8 mouse cellular contexts compared by ENCODE assay signal in the genomic region with DNA sequence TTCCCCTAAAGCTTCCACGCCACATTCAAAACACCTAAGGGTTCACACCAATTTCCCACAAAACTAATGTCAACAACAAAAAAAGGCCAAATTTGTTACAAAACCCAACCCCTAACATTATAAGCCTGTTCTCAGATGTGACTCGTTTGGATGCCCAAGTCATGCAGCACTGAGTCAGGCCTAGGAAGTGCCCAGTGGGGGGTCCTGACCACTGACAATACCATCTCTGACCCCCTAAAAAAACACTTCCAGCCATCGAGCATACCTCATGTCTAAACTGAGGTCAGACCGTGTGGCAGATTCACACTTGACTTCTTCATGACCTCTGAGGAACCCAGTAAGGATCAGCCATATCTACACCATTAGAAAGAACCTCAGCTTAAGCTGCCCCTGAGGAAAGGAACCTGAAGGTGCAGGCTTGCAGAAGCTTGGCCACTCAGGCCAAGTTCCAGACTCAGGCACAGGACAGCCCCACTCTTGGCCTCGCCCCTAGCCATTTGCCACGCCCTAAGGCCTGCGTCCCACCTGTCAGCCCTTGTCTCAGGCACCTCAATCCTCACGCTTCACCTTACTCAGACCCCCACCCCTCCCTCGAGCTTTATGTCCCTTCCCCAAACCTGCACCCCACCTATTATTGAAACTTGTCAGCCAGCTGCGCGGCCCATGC. TPM values are rescaled to one million over a fixed set of nuclear protein-coding genes. Genes with fewer than 3 reads are reported as not detected.
A peak's percentile ranks its signal among the peaks of the same experiment; 100 is the strongest.
DNase-seq lines count a peak whose midpoint lies in the region; ATAC-seq and TF ChIP-seq lines count a peak whose summit lies in the region.

No protein-coding gene starts in this region.

- 19% methylated on average over 11 of the region's 11 CpGs for WGBS in kidney, postnatal 0 days
- 27% methylated on average over 11 of the region's 11 CpGs for WGBS in hindbrain, embryonic 11.5 days

- H3K4me1 ChIP-seq in kidney, postnatal 0 days (replicated peaks; ENCODE audit: insufficient read depth, low read length), result 0 out of 2 replicates have a peak, but pooled peaks cover 3% of the 10 kb centered on the region
- peaks cover 3% of the 10 kb centered on the region; the same call in 1 of the 2 replicates for H3K4me1 ChIP-seq in hindbrain, embryonic 11.5 days (replicated peaks; ENCODE audit: control insufficient read depth, insufficient read depth, low read length)

- DNase-seq in kidney, postnatal 0 days (ENCODE audit: low spot score), result no peak
- DNase-seq in kidney, adult 11 months, result no peak
- DNase-seq in c-Kit-positive CD71-positive TER-119-negative erythroid progenitor cells, embryonic 14.5 days (ENCODE audit: low read depth), result peak; percentile 30
- DNase-seq in hindbrain, embryonic 11.5 days (ENCODE audit: low spot score), result no peak
- DNase-seq in mesoderm, embryonic 11.5 days (ENCODE audit: low read depth, low spot score), result peak; percentile 5
- DNase-seq in natural killer cell, adult 2 months (ENCODE audit: low spot score in 2 of 2), result no peak
- no peak for DNase-seq in adrenal gland, postnatal 36 days
- no peak for DNase-seq in kidney, postnatal 25 days

- H3K27me3 ChIP-seq in kidney, postnatal 0 days (ENCODE audit: insufficient read depth, low read length), result no peaks in the 10 kb centered on the region
- H3K27me3 ChIP-seq in hindbrain, embryonic 11.5 days (ENCODE audit: control insufficient read depth, insufficient read depth, low read length), result no peaks in the 10 kb centered on the region

- H3K4me2 ChIP-seq in kidney, postnatal 0 days (ENCODE audit: low read length), result peak overlapping the region; percentile 45
- H3K4me2 ChIP-seq in hindbrain, embryonic 11.5 days (replicated peaks; ENCODE audit: low read depth, low read length), result peak overlapping the region; percentile 41

- TF ChIP-seq CTCF in kidney, postnatal 0 days (IDR thresholded peaks at IDR 0.05; ENCODE audit: low read depth), result no peak

- peak overlapping the region; percentile 68 for H3K4me3 ChIP-seq in kidney, postnatal 0 days (replicated peaks; ENCODE audit: low read depth, low read length)
- H3K4me3 ChIP-seq in hindbrain, embryonic 11.5 days (ENCODE audit: low read depth, low read length), result peak overlapping the region; percentile 89

- H3K9me3 ChIP-seq in kidney, postnatal 0 days (replicated peaks; ENCODE audit: low read length), result no peaks in the 10 kb centered on the region
- H3K9me3 ChIP-seq in hindbrain, embryonic 11.5 days (ENCODE audit: control insufficient read depth, low read length), result no peaks in the 10 kb centered on the region

- peak overlapping the region; percentile 31; the same call in 1 of the 2 replicates for H3K9ac ChIP-seq in kidney, postnatal 0 days (ENCODE audit: low read depth, low read length)
- H3K9ac ChIP-seq in hindbrain, embryonic 11.5 days (ENCODE audit: low read depth, low read length), result no peak overlapping the region; the same call in 1 of the 2 replicates

- H3K36me3 ChIP-seq in kidney, postnatal 0 days (ENCODE audit: insufficient read depth, low read length), result peaks cover 22% of the 10 kb centered on the region
- peaks cover 3% of the 10 kb centered on the region; the same call in 1 of the 2 replicates for H3K36me3 ChIP-seq in hindbrain, embryonic 11.5 days (ENCODE audit: control insufficient read depth, insufficient read depth, low read length)

- peak overlapping the region; percentile 65 for H3K27ac ChIP-seq in kidney, postnatal 0 days
- no peak overlapping the region; the same call in 1 of the 2 replicates for H3K27ac ChIP-seq in hindbrain, embryonic 11.5 days (ENCODE audit: low read depth, low read length)

- ATAC-seq in kidney, postnatal 0 days (replicated peaks; ENCODE audit: low FRiP score, low read depth), result peak; percentile 81
- peak; percentile 68 for ATAC-seq in hindbrain, embryonic 11.5 days (ENCODE audit: low FRiP score)

RNA-seq across cellular contexts. Expression of a gene that starts 0.7 kb away (rescaled TPM):
- polyA plus RNA-seq in kidney, postnatal 0 days (2015; fragmentation: Nextera tagmentation; extraction: Ambion mirVana), result 19.3 and 21.8 TPM in 2 replicates
- polyA plus RNA-seq in hindbrain, embryonic 11.5 days (2014; fragmentation: Nextera tagmentation; extraction: Ambion mirVana), result 19.9 and 26.4 TPM in 2 replicates
- 10 to 100 TPM; 20.2 to 52.4 TPM for total RNA-seq in adrenal gland, postnatal 36 days (2021)

RNA-seq across cellular contexts. Expression of a gene that starts 0.9 kb away (rescaled TPM):
- polyA plus RNA-seq in kidney, postnatal 0 days (2015; fragmentation: Nextera tagmentation; extraction: Ambion mirVana), result 4.7 and 5.3 TPM in 2 replicates
- 5.3 and 7.2 TPM in 2 replicates for polyA plus RNA-seq in hindbrain, embryonic 11.5 days (2014; fragmentation: Nextera tagmentation; extraction: Ambion mirVana)
- total RNA-seq in adrenal gland, postnatal 36 days (2021), result 10 to 100 TPM; 22.7 to 22.8 TPM

RNA-seq across cellular contexts. Expression of a gene that starts 51.3 kb away (rescaled TPM):
- polyA plus RNA-seq in kidney, postnatal 0 days (2015; fragmentation: Nextera tagmentation; extraction: Ambion mirVana), result 35.0 and 38.6 TPM in 2 replicates
- polyA plus RNA-seq in hindbrain, embryonic 11.5 days (2014; fragmentation: Nextera tagmentation; extraction: Ambion mirVana), result 38.4 and 43.8 TPM in 2 replicates
- total RNA-seq in adrenal gland, postnatal 36 days (2021), result 100 to 1,000 TPM in 1 of 2 experiments, 10 to 100 TPM in 1; 73.4 to 105 TPM

Comparison
In these comparisons a context has a peak if more than half of its experiments do, and no peak if none do; other contexts are left out.
1. DNase-seq: peak in c-Kit-positive CD71-positive TER-119-negative erythroid progenitor cells, embryonic 14.5 days (single experiment) and mesoderm, embryonic 11.5 days (single experiment); none in kidney, postnatal 0 days (single experiment), kidney, adult 11 months (single experiment), hindbrain, embryonic 11.5 days (single experiment), natural killer cell, adult 2 months (0 of 2), adrenal gland, postnatal 36 days (0 of 2) and kidney, postnatal 25 days (0 of 2).